Mouse (Mus musculus) stomach, postnatal 0 days (tissue): ENCODE measurements around the gene Rtkn2.

Experiments used
- CTCF ChIP-seq: IDR thresholded peaks from 2 replicates; pipeline ENCODE4 v1.5.1; 2016; ENCODE audit warnings: antibody characterized with exemption, low read depth, mild to moderate bottlenecking, moderate library complexity
- EP300 ChIP-seq: optimal IDR thresholded peaks from 2 replicates; pipeline ENCODE3; 2016; ENCODE audit warnings: antibody characterized with exemption

- TF ChIP-seq CTCF (no peak), EP300 (no peak)
These were observed 15.3 kb upstream of the Rtkn2 start for GRCm38 (mm10) chr10:67964060-67964459.
